ENCODE assay signal across 16 mouse cellular contexts in genomic region chr3:149225684-149226083, GRCm38 (mm10).
DNase-seq lines count a peak whose midpoint lies in the region; ATAC-seq and TF ChIP-seq lines count a peak whose summit lies in the region.
"Had no signal": no experiment of that assay in that cellular context is flagged by ENCODE, and none has a peak within 500 bp of the region (broad histone marks: within the 10 kb centered on the region; RNA-seq: fewer than 3 reads in every experiment).

No protein-coding gene starts in this region.

- no peak overlapping the region for H3K4me2 ChIP-seq in kidney, embryonic 16.5 days (replicated peaks; ENCODE audit: low read depth, low read length)
- H3K4me2 ChIP-seq in liver, postnatal 0 days (ENCODE audit: low read depth, low read length), result peak overlapping the region; percentile 40; the same call in 1 of the 2 replicates
- H3K4me2 ChIP-seq in hindbrain, embryonic 14.5 days (replicated peaks), result no peak overlapping the region
- H3K4me2 ChIP-seq: forebrain, embryonic 15.5 days; limb, embryonic 15.5 days had no signal

- no peak for DNase-seq in kidney, adult 11 months
- peak; percentile 43 for DNase-seq in induced T-regulatory cell, adult 2 months (ENCODE audit: low read depth)
- no peak for DNase-seq in liver, postnatal 0 days
- DNase-seq in cerebellum, postnatal 4 days (ENCODE audit: low spot score in 2 of 2), result no peak
- no peak for DNase-seq in hindbrain, embryonic 14.5 days (ENCODE audit: low spot score)
- no peak for DNase-seq in layer of hippocampus, adult 11-12 months (ENCODE audit: low spot score)
- DNase-seq: cerebellum, adult 9-10 months; kidney, adult 18-20 months; kidney, postnatal 36 days; lung, postnatal 10 days; right cerebral cortex, postnatal 25 days had no signal

- no peaks in the 10 kb centered on the region for H3K27me3 ChIP-seq in kidney, embryonic 16.5 days (ENCODE audit: insufficient read depth, low read length)
- no peaks in the 10 kb centered on the region for H3K27me3 ChIP-seq in liver, postnatal 0 days (ENCODE audit: insufficient read depth, low read length)
- H3K27me3 ChIP-seq in hindbrain, embryonic 14.5 days (ENCODE audit: control insufficient read depth, insufficient read depth, low read length), result no peaks in the 10 kb centered on the region
- H3K27me3 ChIP-seq: forebrain, embryonic 15.5 days; limb, embryonic 15.5 days had no signal

- H3K4me1 ChIP-seq in kidney, embryonic 16.5 days (ENCODE audit: insufficient read depth, low read length), result peaks cover 2% of the 10 kb centered on the region; the same call in 1 of the 2 replicates
- H3K4me1 ChIP-seq in liver, postnatal 0 days (ENCODE audit: insufficient read depth), result peaks cover 2% of the 10 kb centered on the region; the same call in 1 of the 2 replicates
- H3K4me1 ChIP-seq in hindbrain, embryonic 14.5 days (replicated peaks; ENCODE audit: control insufficient read depth, insufficient read depth, low read length), result no peaks in the 10 kb centered on the region
- H3K4me1 ChIP-seq: forebrain, embryonic 15.5 days had no signal

- 71% methylated on average over 17 of the region's 17 CpGs for WGBS in kidney, embryonic 16.5 days
- 43% methylated on average over 17 of the region's 17 CpGs for WGBS in liver, postnatal 0 days (ENCODE audit: insufficient replicate concordance)
- WGBS in hindbrain, embryonic 14.5 days, result 79% methylated on average over 17 of the region's 17 CpGs

- no peak for TF ChIP-seq CTCF in liver, postnatal 0 days (IDR thresholded peaks at IDR 0.05; ENCODE audit: low read depth)

- no peak overlapping the region for H3K27ac ChIP-seq in kidney, embryonic 16.5 days (ENCODE audit: low read length)
- no peak overlapping the region for H3K27ac ChIP-seq in liver, postnatal 0 days (ENCODE audit: low read depth)
- H3K27ac ChIP-seq in hindbrain, embryonic 14.5 days, result no peak overlapping the region
- H3K27ac ChIP-seq: forebrain, embryonic 15.5 days; limb, embryonic 15.5 days; midbrain, embryonic 10.5 days had no signal

- H3K4me3 ChIP-seq in kidney, embryonic 16.5 days (ENCODE audit: low read length), result no peak overlapping the region
- H3K4me3 ChIP-seq in liver, postnatal 0 days (ENCODE audit: low read depth, low read length), result no peak overlapping the region
- H3K4me3 ChIP-seq in hindbrain, embryonic 14.5 days (replicated peaks; ENCODE audit: low read length), result no peak overlapping the region
- H3K4me3 ChIP-seq: forebrain, embryonic 15.5 days; limb, embryonic 15.5 days; midbrain, embryonic 10.5 days had no signal

- no peaks in the 10 kb centered on the region for H3K9me3 ChIP-seq in kidney, embryonic 16.5 days (ENCODE audit: low read length)
- no peaks in the 10 kb centered on the region for H3K9me3 ChIP-seq in liver, postnatal 0 days (ENCODE audit: low read length)
- no peaks in the 10 kb centered on the region for H3K9me3 ChIP-seq in hindbrain, embryonic 14.5 days (ENCODE audit: control insufficient read depth, low read length)
- H3K9me3 ChIP-seq: forebrain, embryonic 15.5 days; limb, embryonic 15.5 days; midbrain, embryonic 10.5 days had no signal

- 0 out of 2 replicates have a peak, but pooled peaks have one; percentile 27 for ATAC-seq in kidney, embryonic 16.5 days (ENCODE audit: low FRiP score, low TSS enrichment)
- 0 out of 2 replicates have a peak, but pooled peaks have one; percentile 23 for ATAC-seq in liver, postnatal 0 days
- ATAC-seq in hindbrain, embryonic 14.5 days (ENCODE audit: low FRiP score), result no peak
- ATAC-seq: forebrain, embryonic 15.5 days had no signal

- H3K36me3 ChIP-seq in kidney, embryonic 16.5 days (ENCODE audit: insufficient read depth, low read length), result no peaks in the 10 kb centered on the region
- no peaks in the 10 kb centered on the region for H3K36me3 ChIP-seq in liver, postnatal 0 days (replicated peaks; ENCODE audit: insufficient read depth, low read length)
- no peaks in the 10 kb centered on the region for H3K36me3 ChIP-seq in hindbrain, embryonic 14.5 days (replicated peaks; ENCODE audit: control insufficient read depth, insufficient read depth)
- H3K36me3 ChIP-seq: forebrain, embryonic 15.5 days; G1E; limb, embryonic 15.5 days; midbrain, embryonic 10.5 days had no signal

- H3K9ac ChIP-seq in kidney, embryonic 16.5 days (replicated peaks; ENCODE audit: low read length), result no peak overlapping the region
- no peak overlapping the region for H3K9ac ChIP-seq in liver, postnatal 0 days (replicated peaks)
- H3K9ac ChIP-seq in hindbrain, embryonic 14.5 days, result no peak overlapping the region
- H3K9ac ChIP-seq: forebrain, embryonic 15.5 days; limb, embryonic 15.5 days had no signal

- peak; percentile 85 for TF ChIP-seq EP300 in liver, postnatal 0 days (IDR thresholded peaks at IDR 0.05; ENCODE audit: low read depth)
